Mouse (Mus musculus) neural tube, embryonic 12.5 days (tissue): ENCODE data around the gene Caln1. TPM values are rescaled to one million over a fixed set of nuclear protein-coding genes. Genes with fewer than 3 reads are reported as not detected.
"Not testable (repeated sequence)": the region's sequence is repeated elsewhere in the genome, so short reads cannot be mapped to it uniquely, and the experiment has no call there.

Experiments
- ATAC-seq: fragments of 200-750 bp; cut with Nextera tagmentation; 2 replicates; pipeline ENCODE4 v1.8.0; 2017; ENCODE audit warnings: low read depth, mild to moderate bottlenecking, moderate TSS enrichment, moderate library complexity; ENCODE audit not compliant: low FRiP score
- H3K27ac ChIP-seq: fragments of 300-500 bp; sonication (generic); 2 replicates; pipeline ENCODE4 v1.5.1; 2016
- H3K27me3 ChIP-seq: fragments of 300-500 bp; sonication (generic); replicated peaks from 2 replicates; pipeline ENCODE4 v1.6.1; 2016; ENCODE audit warnings: mild to moderate bottlenecking
- H3K36me3 ChIP-seq: fragments of 300-500 bp; sonication (generic); 2 replicates; pipeline ENCODE4 v1.6.1; 2016; ENCODE audit warnings: mild to moderate bottlenecking
- H3K4me1 ChIP-seq: fragments of 300-500 bp; sonication (generic); 2 replicates; pipeline ENCODE4 v1.6.1; 2016
- H3K4me2 ChIP-seq: fragments of 300-500 bp; sonication (generic); replicated peaks from 2 replicates; pipeline ENCODE4 v1.6.1; 2016; ENCODE audit warnings: mild to moderate bottlenecking
- H3K4me3 ChIP-seq: fragments of 300-500 bp; sonication (generic); 2 replicates; pipeline ENCODE4 v1.5.1; 2016
- H3K9ac ChIP-seq: fragments of 300-500 bp; sonication (generic); 2 replicates; pipeline ENCODE4 v1.6.1; 2016; ENCODE audit warnings: mild to moderate bottlenecking
- H3K9me3 ChIP-seq: fragments of 300-500 bp; sonication (generic); 2 replicates; pipeline ENCODE4 v1.6.1; 2016; ENCODE audit warnings: mild to moderate bottlenecking
- WGBS: fragments of 180-500 bp; shearing (Covaris S2); methylation state at CpG from one replicate; pipeline ENCODE4 v1.1.7; 2016; 5-methylcytosine and 5-hydroxymethylcytosine counted together
- polyA plus RNA-seq: library from polyadenylated mRNA; unstranded; fragments of >200 nt; fragmentation: Nextera tagmentation; extraction: Ambion mirVana; gene quantifications from 2 replicates; pipeline ENCODE4 v1.2.1, GENCODE M21; 2016

The Caln1 gene
- polyA plus RNA-seq, 1 experiment from 2014 or later = 2.6 TPM

DNA sequence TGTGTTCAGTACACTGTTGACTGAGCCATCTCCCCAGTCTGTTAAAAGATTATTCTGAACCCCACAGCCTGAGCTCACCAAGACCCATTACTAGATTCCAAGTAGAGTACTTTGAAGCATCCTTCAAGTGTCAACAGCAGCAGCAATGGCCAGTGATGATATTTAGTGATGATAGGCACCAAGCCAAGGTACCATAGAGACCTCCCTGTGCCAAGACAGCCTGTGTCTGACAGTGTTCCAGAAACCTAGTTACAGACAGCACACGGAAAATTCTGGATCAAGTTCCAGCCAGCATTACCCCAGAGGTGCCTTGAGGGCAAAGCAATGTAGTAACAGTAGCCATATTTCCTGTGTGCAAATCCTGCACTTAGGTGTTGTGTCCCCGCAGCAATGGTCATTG, 208.3 kb downstream of the Caln1 start:
- Histone ChIP-seq H3K4me2 (no peak overlapping the region), H3K9me3 (no peaks in the 10 kb centered on the region), H3K4me3 (no peak overlapping the region), H3K27me3 (no peaks in the 10 kb centered on the region), H3K4me1 (no peaks in the 10 kb centered on the region), H3K9ac (no peak overlapping the region), H3K36me3 (no peaks in the 10 kb centered on the region), H3K27ac (no peak overlapping the region)
- no peak for ATAC-seq
- WGBS = 92% methylated on average over 2 of the region's 2 CpGs

DNA sequence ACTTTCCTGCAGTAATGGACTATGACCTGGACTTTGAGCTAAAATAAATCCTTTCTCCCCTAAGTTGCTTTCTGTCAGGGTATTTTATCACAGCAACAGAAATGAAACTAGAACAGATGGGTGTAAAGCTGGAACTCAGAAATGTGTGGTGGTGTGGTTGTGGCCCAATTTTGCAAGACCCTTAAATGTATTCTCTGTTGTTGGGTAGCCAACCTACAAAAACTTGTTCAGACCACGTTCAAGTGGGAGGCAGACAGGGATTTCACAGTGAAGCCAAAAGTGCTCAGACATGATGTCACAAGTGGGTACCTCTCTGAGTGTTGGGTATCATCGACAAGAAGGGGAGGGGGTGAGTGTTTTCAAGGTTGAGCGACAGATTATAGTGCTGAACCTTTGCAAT, 214.8 kb downstream of the Caln1 start:
- 86% methylated on average over 3 of the region's 3 CpGs for WGBS
- Histone ChIP-seq H3K9me3 (0 out of 2 replicates have a peak, but pooled peaks cover 6% of the 10 kb centered on the region), H3K4me2 (no peak overlapping the region), H3K36me3 (no peaks in the 10 kb centered on the region), H3K4me1 (no peaks in the 10 kb centered on the region), H3K9ac (no peak overlapping the region), H3K27ac (no peak overlapping the region), H3K4me3 (no peak overlapping the region), H3K27me3 (no peaks in the 10 kb centered on the region)
- no peak for ATAC-seq

DNA sequence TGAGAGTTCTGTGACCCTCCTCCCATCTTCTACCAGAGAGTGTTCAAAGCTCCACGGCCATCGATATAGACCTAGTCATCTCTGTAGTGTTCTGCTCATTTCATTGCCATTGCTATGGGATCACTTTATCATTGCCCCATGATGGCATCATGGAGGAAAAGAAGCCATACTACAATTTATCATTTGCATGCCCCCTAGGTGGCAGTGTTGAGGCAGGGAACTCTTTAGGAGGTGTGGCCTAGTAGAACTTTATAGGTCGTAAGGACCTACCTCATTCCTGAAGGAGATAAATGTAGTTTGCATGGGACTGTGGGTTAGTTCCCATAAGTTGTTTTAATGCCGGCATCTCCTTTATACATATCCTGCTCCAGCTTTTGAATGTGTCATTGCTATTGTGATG, 217.0 kb downstream of the Caln1 start:
- no peak for ATAC-seq

DNA sequence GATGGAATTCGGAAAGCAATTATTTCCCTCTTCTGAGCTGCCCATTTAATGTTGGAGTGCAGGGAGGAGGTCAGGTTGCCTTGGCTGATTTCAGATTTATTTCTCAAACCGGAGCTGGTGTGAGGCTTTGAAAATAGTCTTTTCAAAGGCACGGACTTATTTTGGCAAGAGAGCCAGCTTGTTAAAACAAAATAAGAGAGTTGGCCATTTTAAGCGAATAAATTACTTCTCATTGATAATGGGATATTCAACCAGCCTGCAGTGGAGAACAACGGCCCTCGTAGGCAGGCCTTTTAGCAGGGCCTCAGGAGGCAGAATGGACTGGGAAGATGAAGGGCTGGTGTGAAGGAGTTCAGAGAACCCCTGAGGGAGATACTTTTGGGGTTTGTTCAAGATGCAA, 227.3 kb downstream of the Caln1 start:
- H3K27ac ChIP-seq = no peak overlapping the region
- no peak overlapping the region for H3K4me2 ChIP-seq
- WGBS = 60% methylated on average over 6 of the region's 6 CpGs
- no peaks in the 10 kb centered on the region for H3K4me1 ChIP-seq
- H3K4me3 ChIP-seq = no peak overlapping the region
- no peak for ATAC-seq
- no peaks in the 10 kb centered on the region for H3K27me3 ChIP-seq
- H3K9me3 ChIP-seq = no peaks in the 10 kb centered on the region
- no peak overlapping the region for H3K9ac ChIP-seq
- H3K36me3 ChIP-seq = no peaks in the 10 kb centered on the region

More for the DNA sequence above, 217.0 kb downstream of the Caln1 start:
- H3K27me3 ChIP-seq = no peaks in the 10 kb centered on the region
- WGBS = 95% methylated on average over 4 of the region's 4 CpGs
- H3K9me3 ChIP-seq = 0 out of 2 replicates have a peak, but pooled peaks cover 6% of the 10 kb centered on the region
- no peak overlapping the region for H3K4me2 ChIP-seq
- no peaks in the 10 kb centered on the region for H3K4me1 ChIP-seq
- no peak overlapping the region for H3K9ac ChIP-seq
- no peak overlapping the region for H3K27ac ChIP-seq
- no peaks in the 10 kb centered on the region for H3K36me3 ChIP-seq
- no peak overlapping the region for H3K4me3 ChIP-seq

DNA sequence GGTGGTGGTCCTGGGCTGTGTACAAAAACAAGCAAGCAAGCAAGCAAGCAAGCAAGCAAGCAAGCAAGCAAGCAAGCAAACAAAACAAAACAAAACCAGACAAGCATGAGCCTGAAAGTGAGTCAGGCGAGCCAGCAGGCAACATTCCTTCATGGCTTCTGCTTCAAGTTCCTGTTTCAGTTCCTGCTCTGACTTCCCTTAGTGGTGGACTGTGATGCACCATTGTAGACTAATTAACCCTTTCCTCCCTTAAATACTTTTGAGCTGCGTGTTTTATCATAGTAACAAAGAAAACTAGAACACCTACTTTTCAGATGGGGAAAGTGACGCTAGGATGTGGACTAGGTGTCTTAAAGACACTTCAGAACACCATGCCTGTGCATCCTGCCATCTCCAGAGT, 244.4 kb downstream of the Caln1 start:
- Histone ChIP-seq H3K9me3 (no peaks in the 10 kb centered on the region), H3K27ac (no peak overlapping the region), H3K36me3 (no peaks in the 10 kb centered on the region), H3K4me1 (no peaks in the 10 kb centered on the region), H3K4me3 (no peak overlapping the region), H3K9ac (no peak overlapping the region), H3K27me3 (no peaks in the 10 kb centered on the region), H3K4me2 (no peak overlapping the region)
- no peak for ATAC-seq
- 88% methylated on average over 3 of the region's 3 CpGs for WGBS

DNA sequence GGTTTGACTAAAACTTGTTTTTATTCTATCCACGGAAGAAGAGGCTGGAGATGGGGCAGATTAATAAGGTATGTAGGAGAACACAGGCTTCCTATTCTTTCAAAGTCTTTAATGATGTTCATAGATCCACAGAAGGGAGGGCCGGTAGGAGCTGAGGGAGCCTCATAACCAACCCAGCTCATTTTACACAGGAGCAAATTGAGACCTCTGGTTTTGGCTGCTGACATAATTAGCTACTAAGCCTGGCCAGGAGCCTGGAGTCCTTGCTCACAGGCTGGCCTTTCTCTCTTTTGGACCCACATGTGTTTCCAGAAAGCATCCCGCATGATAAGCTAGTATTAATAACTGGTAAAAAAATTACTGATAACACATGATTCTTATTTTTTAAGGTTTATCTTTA, 245.0 kb downstream of the Caln1 start:
- no peak overlapping the region for H3K27ac ChIP-seq
- H3K4me3 ChIP-seq = no peak overlapping the region
- no peaks in the 10 kb centered on the region for H3K27me3 ChIP-seq
- no peaks in the 10 kb centered on the region for H3K36me3 ChIP-seq
- H3K4me1 ChIP-seq = no peaks in the 10 kb centered on the region
- 0 out of 2 replicates have a peak, but pooled peaks cover 3% of the 10 kb centered on the region for H3K9me3 ChIP-seq
- 85% methylated on average over 3 of the region's 3 CpGs for WGBS
- no peak overlapping the region for H3K9ac ChIP-seq
- no peak overlapping the region for H3K4me2 ChIP-seq
- ATAC-seq = no peak

DNA sequence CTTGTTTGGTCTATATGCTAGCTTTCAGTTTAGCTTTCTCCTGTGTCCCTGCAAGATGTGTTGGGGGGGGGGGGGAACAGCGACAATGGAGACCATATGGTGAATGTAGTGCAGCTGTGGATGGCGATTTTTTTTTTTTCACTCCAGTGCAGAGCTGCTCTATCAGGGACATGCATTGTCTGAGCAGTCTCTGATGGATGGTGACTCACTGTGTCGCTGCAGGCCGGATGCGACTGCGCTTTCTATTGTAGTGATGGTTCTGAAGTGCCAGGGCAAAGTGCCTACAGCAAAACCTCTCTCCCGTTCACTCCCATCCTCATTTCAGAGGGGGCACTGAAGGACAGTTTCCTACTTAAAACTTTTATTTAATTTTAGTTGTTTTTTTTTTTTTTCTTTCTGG, 250.8 kb downstream of the Caln1 start:
- Histone ChIP-seq H3K9me3 (0 out of 2 replicates have a peak, but pooled peaks cover 5% of the 10 kb centered on the region), H3K4me2 (no peak overlapping the region), H3K9ac (no peak overlapping the region), H3K27ac (no peak overlapping the region), H3K4me1 (no peaks in the 10 kb centered on the region), H3K4me3 (no peak overlapping the region), H3K27me3 (no peaks in the 10 kb centered on the region), H3K36me3 (no peaks in the 10 kb centered on the region)
- no peak for ATAC-seq
- 61% methylated on average over 7 of the region's 7 CpGs for WGBS

DNA sequence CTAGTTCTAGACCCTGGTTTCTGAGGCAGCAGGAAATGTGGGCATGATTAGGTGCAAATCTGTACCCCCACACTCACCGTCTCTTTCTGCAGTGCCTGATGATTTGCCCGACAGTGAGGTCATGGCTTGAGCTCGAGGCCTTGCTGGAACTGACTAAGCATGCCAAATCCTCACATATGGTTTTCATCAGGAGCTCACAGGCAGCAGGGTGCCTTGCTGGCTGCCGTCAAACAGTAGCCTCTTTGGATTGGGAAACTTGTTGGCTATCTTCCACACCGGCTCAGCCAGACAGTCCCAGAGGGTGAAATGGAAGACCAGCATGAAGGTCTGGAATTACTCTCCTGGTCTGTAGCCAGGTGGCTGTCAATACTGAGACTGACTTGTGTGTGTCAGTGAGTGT, 254.0 kb downstream of the Caln1 start:
- H3K36me3 ChIP-seq = no peaks in the 10 kb centered on the region
- H3K4me2 ChIP-seq = no peak overlapping the region
- no peak overlapping the region for H3K4me3 ChIP-seq
- H3K27me3 ChIP-seq = no peaks in the 10 kb centered on the region
- 0 out of 2 replicates have a peak, but pooled peaks cover 5% of the 10 kb centered on the region for H3K9me3 ChIP-seq
- WGBS = 67% methylated on average over 5 of the region's 5 CpGs
- no peak overlapping the region for H3K9ac ChIP-seq
- ATAC-seq = no peak
- no peaks in the 10 kb centered on the region for H3K4me1 ChIP-seq
- H3K27ac ChIP-seq = no peak overlapping the region

DNA sequence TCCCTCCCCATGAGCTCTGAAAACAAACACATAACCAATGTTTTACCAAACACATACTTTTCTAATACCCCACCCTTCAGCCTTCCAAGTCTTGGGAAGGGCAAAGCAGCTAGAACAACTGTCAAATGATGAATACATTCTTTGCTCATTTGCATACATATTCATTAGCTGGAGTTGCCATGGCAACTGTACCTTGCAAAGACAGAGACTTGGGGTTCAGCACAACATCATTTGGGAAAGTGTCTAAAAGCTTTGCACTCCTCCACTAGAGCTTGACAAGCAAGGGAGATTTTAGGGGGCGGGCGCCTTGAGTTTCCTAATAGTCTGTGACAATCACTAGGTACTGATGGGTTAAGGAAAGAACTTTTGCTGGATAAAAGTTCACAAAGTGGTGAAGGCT, 258.5 kb downstream of the Caln1 start:
- Histone ChIP-seq H3K4me1 (no peaks in the 10 kb centered on the region), H3K9ac (no peak overlapping the region), H3K36me3 (no peaks in the 10 kb centered on the region), H3K4me2 (no peak overlapping the region), H3K9me3 (no peaks in the 10 kb centered on the region), H3K27me3 (no peaks in the 10 kb centered on the region), H3K27ac (no peak overlapping the region), H3K4me3 (no peak overlapping the region)
- ATAC-seq = no peak
- 94% methylated on average over 2 of the region's 2 CpGs for WGBS

DNA sequence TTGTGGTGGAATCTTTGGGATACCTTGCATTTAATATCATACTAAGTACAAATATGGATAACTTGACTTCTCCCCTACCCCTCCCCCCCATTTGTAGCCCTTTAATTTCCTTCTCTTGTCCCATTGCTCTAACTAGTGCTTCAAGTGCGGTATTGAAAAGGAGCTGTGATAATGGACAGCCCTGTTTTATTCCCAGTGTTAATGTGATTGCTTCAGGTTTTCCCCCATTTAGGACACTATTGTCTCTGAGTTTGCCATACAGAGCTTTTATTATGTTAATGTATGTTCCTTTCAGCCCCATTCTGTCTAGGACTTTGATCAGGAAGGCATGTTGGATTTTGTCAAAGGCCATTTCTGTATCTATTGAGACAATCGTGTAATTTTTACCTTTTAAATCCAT, 266.1 kb downstream of the Caln1 start:
- WGBS = 31% methylated on average over 2 of the region's 2 CpGs
- Histone ChIP-seq H3K4me3 (no peak overlapping the region), H3K27me3 (no peaks in the 10 kb centered on the region), H3K9ac (no peak overlapping the region), H3K27ac (no peak overlapping the region), H3K36me3 (no peaks in the 10 kb centered on the region), H3K9me3 (no peaks in the 10 kb centered on the region), H3K4me2 (no peak overlapping the region), H3K4me1 (no peaks in the 10 kb centered on the region)
- ATAC-seq = no peak

DNA sequence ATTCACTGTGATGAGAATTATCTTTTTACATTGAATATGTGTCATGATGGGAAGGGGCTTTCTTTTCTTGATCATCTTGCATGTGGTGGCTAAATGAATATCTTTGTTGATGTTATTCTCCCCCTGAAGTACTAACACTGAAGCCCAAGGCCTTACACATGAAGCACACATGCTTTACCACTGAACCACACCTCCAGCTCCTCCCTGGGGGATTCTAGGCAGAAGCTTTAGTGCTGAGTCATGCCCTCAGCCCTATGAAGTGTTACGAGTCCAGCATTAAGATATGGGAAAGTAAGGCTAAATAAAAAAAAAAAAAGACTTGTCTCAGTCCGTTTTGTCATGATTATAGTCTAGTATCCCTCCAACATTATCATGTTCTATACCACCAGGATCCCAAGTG, 272.6 kb downstream of the Caln1 start:
- Histone ChIP-seq H3K4me2 (no peak overlapping the region), H3K36me3 (no peaks in the 10 kb centered on the region), H3K27me3 (no peaks in the 10 kb centered on the region), H3K4me3 (no peak overlapping the region), H3K9ac (no peak overlapping the region), H3K4me1 (no peaks in the 10 kb centered on the region), H3K9me3 (no peaks in the 10 kb centered on the region), H3K27ac (no peak overlapping the region)
- whole genome bisulfite sequencing = 84% methylated on average over 2 of the region's 2 CpGs
- no peak for ATAC-seq

DNA sequence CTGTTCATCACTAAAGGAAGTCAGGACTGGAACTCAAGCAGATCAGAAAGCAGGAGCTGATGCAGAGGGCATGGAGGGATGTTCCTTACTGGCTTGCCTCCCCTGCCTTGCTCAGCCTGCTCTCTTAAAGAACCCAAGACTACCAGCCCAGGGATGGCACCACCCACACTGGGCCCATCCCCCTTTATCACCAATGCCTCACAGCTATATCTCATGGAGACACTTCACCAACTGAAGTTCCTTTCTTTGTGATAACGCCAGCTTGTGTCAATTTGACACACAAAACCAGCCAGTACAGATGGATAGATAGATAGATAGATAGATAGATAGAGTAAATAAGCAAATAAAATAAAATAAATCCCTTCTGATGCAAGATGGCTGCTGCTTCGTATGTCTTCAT, 276.9 kb downstream of the Caln1 start:
- H3K4me1 ChIP-seq, H3K27me3 ChIP-seq, ATAC-seq, H3K9me3 ChIP-seq, H3K36me3 ChIP-seq, H3K4me3 ChIP-seq, H3K4me2 ChIP-seq, H3K27ac ChIP-seq, H3K9ac ChIP-seq: not testable (repeated sequence)
- 79% methylated on average over 2 of the region's 2 CpGs for WGBS

DNA sequence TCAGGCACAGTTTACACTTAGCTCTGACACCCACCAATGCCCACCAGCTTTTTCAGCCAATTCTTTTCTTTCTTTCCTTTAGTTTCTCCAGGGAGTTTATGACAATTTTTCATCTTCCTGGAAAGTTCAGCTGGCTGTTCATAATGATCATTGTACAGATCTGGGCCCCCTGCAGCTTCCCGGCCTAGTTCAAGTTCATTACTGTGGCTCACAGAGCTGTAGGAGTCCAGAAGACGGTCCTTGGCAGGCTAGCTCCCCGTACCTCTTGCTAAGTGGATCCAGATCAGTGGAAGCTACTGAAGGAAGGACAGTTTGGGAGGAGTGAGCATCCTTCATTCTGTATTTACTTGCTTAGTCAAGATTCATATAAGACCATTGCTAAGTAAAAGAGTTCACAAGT, 288.9 kb downstream of the Caln1 start:
- ATAC-seq = no peak
- no peak overlapping the region for H3K4me3 ChIP-seq
- no peaks in the 10 kb centered on the region for H3K27me3 ChIP-seq
- H3K9me3 ChIP-seq = no peaks in the 10 kb centered on the region
- H3K9ac ChIP-seq = no peak overlapping the region
- no peak overlapping the region for H3K27ac ChIP-seq
- no peaks in the 10 kb centered on the region for H3K36me3 ChIP-seq
- 79% methylated on average over 3 of the region's 3 CpGs for WGBS
- no peaks in the 10 kb centered on the region for H3K4me1 ChIP-seq
- no peak overlapping the region for H3K4me2 ChIP-seq
